In the genomic region with DNA sequence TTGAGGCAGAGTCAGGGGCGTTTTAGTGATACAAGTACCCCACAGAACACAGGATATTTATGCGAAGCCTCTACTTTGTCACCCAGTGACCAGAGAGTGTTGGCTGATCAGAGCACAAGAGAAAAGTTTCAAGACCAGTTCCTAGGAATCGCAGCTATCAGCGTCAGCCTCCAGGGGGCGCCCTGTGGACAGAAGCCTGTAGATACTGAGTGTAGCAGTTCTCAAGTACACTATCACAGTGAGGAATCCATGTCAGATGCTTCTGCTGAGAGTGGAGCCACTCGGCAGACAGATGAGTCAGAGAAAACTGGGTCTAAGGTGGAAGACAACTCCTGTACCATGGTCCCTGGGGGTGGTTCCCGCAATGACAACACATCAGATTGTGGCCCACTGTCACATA, we compare ENCODE assay signal across 7 mouse cellular contexts.
DNase-seq lines count a peak whose midpoint lies in the region; ATAC-seq lines count a peak whose summit lies in the region.

No protein-coding gene starts in this region.

- WGBS in midbrain, embryonic 12.5 days = 67% methylated on average over 7 of the region's 7 CpGs
- 66% methylated on average over 7 of the region's 7 CpGs for WGBS in midbrain, embryonic 15.5 days
- 57% methylated on average over 7 of the region's 7 CpGs for WGBS in heart, embryonic 16.5 days
- WGBS in limb, embryonic 11.5 days = 64% methylated on average over 7 of the region's 7 CpGs

- H3K4me1 ChIP-seq in midbrain, embryonic 12.5 days = no peaks in the 10 kb centered on the region
- no peaks in the 10 kb centered on the region for H3K4me1 ChIP-seq in midbrain, embryonic 15.5 days
- H3K4me1 ChIP-seq in heart, embryonic 16.5 days (ENCODE audit: control insufficient read depth, insufficient read depth, low read length) = no peaks in the 10 kb centered on the region
- no peaks in the 10 kb centered on the region for H3K4me1 ChIP-seq in limb, embryonic 11.5 days (ENCODE audit: control insufficient read depth, insufficient read depth, low read length)

- no peak overlapping the region for H3K27ac ChIP-seq in midbrain, embryonic 12.5 days (replicated peaks)
- H3K27ac ChIP-seq in midbrain, embryonic 15.5 days = no peak overlapping the region
- no peak overlapping the region for H3K27ac ChIP-seq in heart, embryonic 16.5 days (ENCODE audit: low read length)
- no peak overlapping the region for H3K27ac ChIP-seq in limb, embryonic 11.5 days (replicated peaks; ENCODE audit: low read depth, low read length)

- no peaks in the 10 kb centered on the region for H3K9me3 ChIP-seq in midbrain, embryonic 12.5 days
- no peaks in the 10 kb centered on the region for H3K9me3 ChIP-seq in midbrain, embryonic 15.5 days
- H3K9me3 ChIP-seq in heart, embryonic 16.5 days (replicated peaks; ENCODE audit: control insufficient read depth, low read length) = no peaks in the 10 kb centered on the region
- H3K9me3 ChIP-seq in limb, embryonic 11.5 days (ENCODE audit: control insufficient read depth, low read length) = no peaks in the 10 kb centered on the region

- no peak overlapping the region for H3K9ac ChIP-seq in midbrain, embryonic 12.5 days (replicated peaks)
- no peak overlapping the region for H3K9ac ChIP-seq in midbrain, embryonic 15.5 days
- no peak overlapping the region for H3K9ac ChIP-seq in heart, embryonic 16.5 days (ENCODE audit: low read length)
- H3K9ac ChIP-seq in limb, embryonic 11.5 days (ENCODE audit: low read length) = no peak overlapping the region

- 0 out of 2 replicates have a peak, but pooled peaks have one; percentile 4 for ATAC-seq in midbrain, embryonic 12.5 days (ENCODE audit: low FRiP score, low read depth)
- ATAC-seq in midbrain, embryonic 15.5 days (replicated peaks) = no peak
- ATAC-seq in heart, embryonic 16.5 days (replicated peaks; ENCODE audit: extremely low read depth, insufficient read depth, low FRiP score) = peak; percentile 23; the same call in 1 of the 2 replicates
- no peak for ATAC-seq in limb, embryonic 11.5 days (ENCODE audit: insufficient number of reproducible peaks, low FRiP score, low TSS enrichment, low read depth)

- peaks cover 64% of the 10 kb centered on the region for H3K36me3 ChIP-seq in midbrain, embryonic 12.5 days
- peaks cover 24% of the 10 kb centered on the region for H3K36me3 ChIP-seq in midbrain, embryonic 15.5 days (replicated peaks)
- peaks cover 25% of the 10 kb centered on the region for H3K36me3 ChIP-seq in heart, embryonic 16.5 days (ENCODE audit: control insufficient read depth, insufficient read depth)
- no peaks in the 10 kb centered on the region for H3K36me3 ChIP-seq in limb, embryonic 11.5 days (ENCODE audit: control insufficient read depth, insufficient read depth, low read length)

- DNase-seq in T-cell, adult 2 months (ENCODE audit: low spot score) = peak; percentile 16
- DNase-seq in cerebellum, adult 8-10 months = peak; percentile 43
- peak; percentile 56 for DNase-seq in limb, embryonic 11.5 days (ENCODE audit: low spot score)
- peak; percentile 69 for DNase-seq in retina, postnatal 1 day

- H3K4me3 ChIP-seq in midbrain, embryonic 12.5 days = no peak overlapping the region
- no peak overlapping the region for H3K4me3 ChIP-seq in midbrain, embryonic 15.5 days
- no peak overlapping the region for H3K4me3 ChIP-seq in heart, embryonic 16.5 days (ENCODE audit: low read length)
- no peak overlapping the region for H3K4me3 ChIP-seq in limb, embryonic 11.5 days (ENCODE audit: low read depth, low read length)

- H3K4me2 ChIP-seq in midbrain, embryonic 12.5 days (replicated peaks) = no peak overlapping the region
- H3K4me2 ChIP-seq in midbrain, embryonic 15.5 days = no peak overlapping the region
- H3K4me2 ChIP-seq in heart, embryonic 16.5 days (ENCODE audit: low read depth, low read length) = no peak overlapping the region
- H3K4me2 ChIP-seq in limb, embryonic 11.5 days (ENCODE audit: low read depth, severe bottlenecking) = no peak overlapping the region

- no peaks in the 10 kb centered on the region for H3K27me3 ChIP-seq in midbrain, embryonic 12.5 days
- H3K27me3 ChIP-seq in midbrain, embryonic 15.5 days (replicated peaks) = no peaks in the 10 kb centered on the region
- no peaks in the 10 kb centered on the region for H3K27me3 ChIP-seq in heart, embryonic 16.5 days (ENCODE audit: control insufficient read depth, insufficient read depth, low read length)
- no peaks in the 10 kb centered on the region for H3K27me3 ChIP-seq in limb, embryonic 11.5 days (ENCODE audit: control insufficient read depth, insufficient read depth, low read length)

Comparison
In these comparisons a context has a peak if more than half of its experiments do, and no peak if none do; other contexts are left out.
1. ATAC-seq: peak in midbrain, embryonic 12.5 days (single experiment) and heart, embryonic 16.5 days (single experiment); none in midbrain, embryonic 15.5 days (single experiment) and limb, embryonic 11.5 days (single experiment).
2. DNase-seq: peak in every context shown above with its lines; median percentile 69 in retina, postnatal 1 day; 56 in limb, embryonic 11.5 days; 43 in cerebellum, adult 8-10 months; 16 in T-cell, adult 2 months.